Mouse (Mus musculus): ENCODE results near the gene Dhx16. TPM values are rescaled to one million over a fixed set of nuclear protein-coding genes. Genes with fewer than 3 reads are reported as not detected.

Gene Dhx16
- total RNA-seq, 2 experiments from 2014 or later = 19.2 to 20.1 TPM

DNA sequence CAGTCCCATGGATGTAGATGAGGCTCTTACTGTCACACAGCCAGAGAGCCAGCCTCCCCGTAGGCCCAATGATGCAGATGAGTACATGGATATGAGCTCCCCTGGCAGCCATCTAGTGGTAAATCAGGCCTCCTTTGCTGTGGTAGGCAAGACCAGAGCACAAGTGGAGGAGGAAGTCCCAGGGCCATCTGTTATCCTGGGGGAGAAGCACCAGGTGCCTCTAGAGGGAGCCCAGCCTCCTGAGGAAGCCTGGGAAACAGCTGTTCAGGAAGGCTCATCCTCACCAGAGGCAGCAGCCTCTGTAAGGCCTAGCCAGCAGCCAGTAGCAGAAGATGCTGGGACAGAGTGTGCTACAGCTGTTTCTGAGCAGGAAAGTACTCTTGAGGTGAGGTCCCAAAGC, 31.5 kb upstream of the Dhx16 start:
- DNase-seq (ENCODE audit: low spot score) = no peak
- intact Hi-C loops (cut with DNase I) = no loop called here

GRCm38 (mm10) chr17:35850974-35851373, 28.6 kb upstream of the Dhx16 start:
- no peak for DNase-seq (ENCODE audit: low spot score)
- intact Hi-C loops (cut with DNase I) = no loop called here

- intact Hi-C loops (cut with DNase I) = no loop called here
- DNase-seq (ENCODE audit: low spot score) = no peak
Observed at GRCm38 (mm10) chr17:35859371-35859770, 20.2 kb upstream of the Dhx16 start.

- no peak for DNase-seq (ENCODE audit: low spot score)
- intact Hi-C loops (cut with DNase I) = loop anchor here (2.0 kb wide), 1 partner anchor 17 kb away; no protein-coding TSS in a partner anchor
Observed at GRCm38 (mm10) chr17:35859835-35860234, 19.8 kb upstream of the Dhx16 start.

- DNase-seq (ENCODE audit: low spot score) = no peak
- intact Hi-C loops (cut with DNase I) = loop anchor here (2.0 kb wide), 1 partner anchor 18 kb away; no protein-coding TSS in a partner anchor
Observed at GRCm38 (mm10) chr17:35860831-35861197, 18.8 kb upstream of the Dhx16 start.

DNA sequence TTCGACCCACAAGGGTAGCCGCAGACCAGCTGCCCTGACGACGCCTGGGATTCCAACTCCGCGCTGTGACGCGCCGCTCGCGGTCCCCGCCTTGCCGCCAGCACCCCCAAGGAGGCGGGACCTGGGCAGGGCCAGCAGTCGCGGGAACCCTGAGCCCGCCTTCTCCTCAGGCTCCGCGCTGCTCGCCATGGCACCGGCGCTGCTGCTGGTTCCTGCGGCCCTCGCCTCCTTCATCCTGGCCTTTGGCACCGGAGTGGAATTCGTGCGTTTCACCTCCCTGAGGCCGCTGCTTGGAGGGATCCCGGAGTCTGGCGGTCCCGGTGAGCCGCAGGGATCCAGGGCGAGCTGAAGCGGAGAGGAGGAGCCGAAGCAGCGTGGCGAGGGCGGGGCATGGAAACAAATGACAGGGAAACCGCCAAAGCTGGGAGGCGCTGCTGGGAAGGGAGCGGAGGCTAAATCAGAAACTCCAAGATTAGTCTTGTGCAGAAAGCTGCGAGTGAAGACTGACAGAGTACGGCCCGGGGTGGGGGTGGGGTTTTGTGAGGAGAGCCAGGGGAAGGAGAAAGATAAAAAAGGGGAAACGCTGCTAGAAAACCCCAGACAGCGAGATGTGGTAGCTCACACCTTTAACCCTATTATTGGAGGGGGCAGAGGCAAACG, 18.3 kb upstream of the Dhx16 start, which contains the start of gene Nrm:
TSS of gene Nrm (plus strand) at position 121 of the 660 bp plus-strand sequence.
- DNase-seq (ENCODE audit: low spot score) = peak; percentile 88
- intact Hi-C loops (cut with DNase I) = loop anchor here (2.0 kb wide), 1 partner anchor 19 kb away; no protein-coding TSS in a partner anchor

GRCm38 (mm10) chr17:35864832-35865353, 14.7 kb upstream of the Dhx16 start:
- DNase-seq (ENCODE audit: low spot score) = no peak
- intact Hi-C loops (cut with DNase I) = no loop called here

DNA sequence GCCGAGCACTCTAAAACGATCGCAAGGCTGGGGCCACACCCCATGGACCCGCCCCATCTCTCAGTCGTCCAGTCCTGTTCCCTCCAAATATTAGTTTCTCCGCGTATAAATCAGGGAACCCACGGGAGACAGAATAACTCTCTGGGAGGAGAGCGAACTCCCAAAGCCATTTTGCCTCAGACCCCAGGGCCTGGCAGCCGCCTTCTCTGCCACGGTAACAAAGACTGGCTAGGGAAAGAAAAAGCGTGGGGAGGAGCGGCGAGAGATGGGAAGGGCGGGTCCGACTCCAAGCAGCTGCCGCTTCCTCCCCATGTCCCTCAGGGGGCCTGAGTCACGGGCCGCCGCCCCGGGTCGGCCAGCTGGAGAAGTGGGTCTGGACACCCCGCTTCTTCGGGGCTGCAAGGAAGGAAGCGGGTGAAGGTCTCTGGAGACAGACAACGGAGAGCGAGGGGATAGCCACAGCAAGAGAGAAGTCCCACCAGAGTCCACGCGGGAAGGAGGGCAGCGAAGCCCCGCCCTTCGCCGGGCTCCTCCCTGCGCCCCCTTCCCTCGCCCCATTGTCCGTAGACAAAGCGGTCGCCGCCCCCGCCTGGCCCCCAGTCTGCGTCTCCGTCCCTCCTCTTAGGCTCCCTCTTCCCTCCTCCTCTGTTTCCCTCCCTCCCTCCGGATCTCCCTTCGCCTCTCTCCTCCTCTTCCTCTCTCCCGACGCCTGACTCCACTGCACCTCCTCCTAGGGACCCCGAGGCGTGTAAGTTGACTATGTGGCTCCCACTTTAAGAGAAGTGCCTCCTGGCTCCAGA, 13.9 kb upstream of the Dhx16 start, which contains the start of gene Ppp1r18:
TSS of gene Ppp1r18 (plus strand) at position 113 of the 800 bp plus-strand sequence.
- intact Hi-C loops (cut with DNase I) = no loop called here
- DNase-seq (ENCODE audit: low spot score) = peak; percentile 82

GRCm38 (mm10) chr17:35866281-35866831, 13.3 kb upstream of the Dhx16 start:
- intact Hi-C loops (cut with DNase I) = no loop called here
- DNase-seq (ENCODE audit: low spot score) = peak; percentile 81

- intact Hi-C loops (cut with DNase I) = no loop called here
- no peak for DNase-seq (ENCODE audit: low spot score)
Observed at GRCm38 (mm10) chr17:35866911-35867890, 12.4 kb upstream of the Dhx16 start.

GRCm38 (mm10) chr17:35868165-35868820, 11.3 kb upstream of the Dhx16 start:
- intact Hi-C loops (cut with DNase I) = no loop called here
- no peak for DNase-seq (ENCODE audit: low spot score)

DNA sequence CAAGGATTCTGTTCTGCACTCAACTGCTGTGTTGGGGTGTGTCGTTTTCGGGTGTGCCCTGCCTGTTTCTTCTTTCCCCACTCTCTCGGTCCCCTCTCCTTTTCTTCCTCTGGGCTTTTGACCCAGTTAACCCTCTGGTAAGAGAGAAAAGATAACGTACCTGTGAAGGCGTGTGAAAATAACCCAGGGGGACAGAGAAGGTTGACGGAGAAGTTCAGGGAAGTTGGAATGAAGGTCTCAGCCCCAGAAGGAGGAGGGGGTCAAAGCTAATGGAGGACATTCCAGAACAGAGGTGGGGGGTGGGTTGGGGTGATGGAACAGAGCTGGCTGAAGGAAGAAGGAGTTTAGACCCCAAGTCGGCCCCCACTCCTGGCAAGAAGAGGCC, 10.7 kb upstream of the Dhx16 start:
- intact Hi-C loops (cut with DNase I) = no loop called here

GRCm38 (mm10) chr17:35869346-35870067, 10.1 kb upstream of the Dhx16 start:
- peak; percentile 32 for DNase-seq (ENCODE audit: low spot score)
- intact Hi-C loops (cut with DNase I) = no loop called here

More for the DNA sequence above, 10.7 kb upstream of the Dhx16 start:
- DNase-seq (ENCODE audit: low spot score) = no peak

DNA sequence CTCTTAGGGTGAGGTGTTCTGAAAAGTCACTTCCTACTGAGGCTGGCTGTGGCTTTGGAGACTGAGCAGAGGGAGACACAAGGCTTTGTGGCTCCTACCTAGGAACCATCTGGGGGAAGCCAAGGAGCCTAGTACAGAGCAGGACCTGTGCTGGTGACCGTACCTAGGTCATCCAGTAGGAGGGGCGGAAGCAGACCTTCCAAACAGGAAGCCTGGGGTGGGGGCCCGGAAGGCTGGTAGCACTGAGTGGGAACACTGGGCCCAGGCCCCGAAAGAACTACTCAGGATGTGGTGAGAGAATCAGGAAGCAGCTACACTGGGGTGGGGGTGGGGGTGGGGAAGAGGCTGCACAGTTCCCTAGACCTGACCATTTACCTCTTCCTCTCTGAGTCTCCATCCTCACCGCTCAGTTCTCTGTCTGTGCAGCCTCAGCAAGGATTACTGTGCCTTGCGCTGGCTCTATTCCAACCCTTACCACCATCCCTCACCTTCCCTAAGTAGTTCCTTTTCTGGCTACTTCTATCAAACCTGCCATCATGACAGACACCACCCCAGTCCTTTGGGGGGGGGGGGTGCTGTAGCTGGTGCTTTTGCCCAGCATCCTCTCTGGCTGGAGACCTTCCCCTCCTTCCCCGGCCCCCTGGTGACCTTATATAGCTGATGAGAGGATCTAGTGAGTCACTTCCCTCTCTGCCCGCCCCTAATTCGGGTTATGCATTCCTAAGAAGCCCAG, 9.3 kb upstream of the Dhx16 start:
- intact Hi-C loops (cut with DNase I) = no loop called here
- DNase-seq (ENCODE audit: low spot score) = peak; percentile 77

DNA sequence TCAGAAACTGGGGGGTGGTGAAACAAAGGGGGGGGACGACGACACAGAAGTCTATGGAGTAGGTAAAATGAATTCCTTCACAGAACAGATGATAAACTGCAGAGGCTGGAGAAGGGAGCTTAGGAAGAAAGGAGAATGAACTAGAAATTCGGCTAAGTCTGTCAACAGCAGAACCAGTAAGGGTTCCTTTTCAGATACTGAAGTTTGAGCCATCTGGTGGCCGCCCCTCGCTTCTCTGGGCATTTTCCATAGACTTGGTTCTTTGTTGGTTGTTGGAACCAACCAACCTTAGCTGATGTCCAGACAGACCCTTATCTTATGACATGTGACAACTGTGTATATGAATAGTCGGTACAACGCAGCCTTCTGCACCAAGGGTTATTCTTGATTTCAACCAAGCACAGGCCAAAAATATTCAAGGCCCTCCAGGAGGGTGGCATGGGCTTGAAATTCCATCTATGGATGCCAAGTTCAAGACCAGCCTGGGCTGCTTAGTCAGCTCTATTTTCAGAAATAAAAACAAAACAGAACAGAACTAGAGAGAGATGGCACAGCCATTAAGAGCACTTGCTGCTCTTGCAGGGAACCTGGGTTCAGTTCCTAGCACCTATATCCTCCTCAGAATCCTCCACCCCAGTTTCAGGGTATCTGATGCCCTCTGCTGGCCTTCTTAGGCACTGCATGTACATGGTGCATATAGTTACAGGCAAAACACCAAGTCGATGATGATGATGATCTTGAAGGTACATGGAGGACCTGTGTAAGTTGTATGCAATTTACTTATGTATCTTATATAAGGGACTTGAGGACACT, 8.5 kb upstream of the Dhx16 start:
- intact Hi-C loops (cut with DNase I) = no loop called here
- DNase-seq (ENCODE audit: low spot score) = no peak

DNA sequence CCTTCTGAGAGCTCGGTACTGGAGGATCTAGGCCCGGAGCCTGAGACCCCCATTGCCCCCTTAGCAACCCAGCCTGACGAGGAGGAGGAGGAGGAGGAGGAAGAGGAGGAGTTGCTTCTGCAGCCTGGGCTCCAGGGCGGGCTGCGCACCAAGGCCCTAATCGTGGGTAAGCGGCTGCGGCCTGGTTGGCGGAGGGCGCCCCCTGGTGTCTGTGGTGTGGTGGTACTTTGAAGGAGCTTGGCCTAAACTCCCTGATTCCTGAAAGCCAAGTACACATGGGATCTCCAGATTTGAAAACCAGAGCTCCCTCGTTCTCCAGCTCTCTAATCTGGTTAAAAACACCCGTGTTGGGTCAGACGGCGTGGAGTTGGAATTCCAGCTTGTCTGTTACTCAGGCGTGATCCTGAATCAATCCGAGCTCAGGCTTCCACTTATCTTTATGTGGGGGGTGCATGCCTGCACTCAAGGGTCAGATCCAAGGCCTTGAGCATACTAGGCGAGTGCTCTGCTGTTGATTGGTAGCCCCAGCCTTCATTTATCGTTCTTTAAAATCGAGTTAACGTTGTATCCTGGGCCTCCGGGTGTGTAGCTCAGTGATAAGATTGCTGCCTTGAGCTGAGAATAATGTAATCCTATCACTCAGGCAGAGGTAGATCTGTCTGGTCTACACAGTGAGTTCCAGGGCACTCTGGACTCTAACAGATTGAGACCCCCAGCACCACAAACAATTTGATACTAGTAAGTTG, 5.7 kb upstream of the Dhx16 start:
- intact Hi-C loops (cut with DNase I) = no loop called here
- DNase-seq (ENCODE audit: low spot score) = peak; percentile 74
